Mouse (Mus musculus): ENCODE measurements at regions not wholly inside any gene's neighbourhood (a gene's known extent, or its start where the extent isn't known, plus 50 kb on each side); places are given as distances from the start of the nearest gene placed in this dataset.

- peak; percentile 30; the same call in 1 of the 2 replicates for TF ChIP-seq CTCF (IDR thresholded peaks at IDR 0.05; ENCODE audit: borderline replicate concordance, extremely low read depth, insufficient read depth, insufficient read length)
- no peak for TF ChIP-seq POLR2A (IDR thresholded peaks at IDR 0.05; ENCODE audit: borderline replicate concordance, extremely low read depth, insufficient read depth, insufficient read length, poor library complexity, severe bottlenecking)
These were observed 142.7 kb upstream of the Irf2bp2 start for GRCm38 (mm10) chr8:126736441-126736962.
